Mouse (Mus musculus) embryonic facial prominence, embryonic 14.5 days (tissue): ENCODE measurements around the gene Pde11a. TPM values are rescaled to one million over a fixed set of nuclear protein-coding genes. Genes with fewer than 3 reads are reported as not detected.
A peak's percentile ranks its signal among the peaks of the same experiment; 100 is the strongest.

Experiments
- ATAC-seq: fragments of 200-750 bp; cut with Nextera tagmentation; 2 replicates; pipeline ENCODE4 v1.8.0; 2017; ENCODE audit warnings: low read depth, moderate number of reproducible peaks, moderate TSS enrichment
- DNase-seq: peaks from one replicate; pipeline ENCODE4 v3.0.0-alpha.2; 2015; ENCODE audit warnings: low spot score
- H3K27ac ChIP-seq: fragments of 300-500 bp; sonication (generic); replicated peaks from 2 replicates; pipeline ENCODE4 v1.5.1; 2014; ENCODE audit warnings: low read depth, mild to moderate bottlenecking, low read length, moderate library complexity
- H3K27me3 ChIP-seq: fragments of 300-500 bp; sonication (generic); replicated peaks from 2 replicates; pipeline ENCODE4 v1.6.1; 2014; ENCODE audit warnings: low read length; ENCODE audit not compliant: control insufficient read depth, insufficient read depth
- H3K36me3 ChIP-seq: fragments of 300-500 bp; sonication (generic); 2 replicates; pipeline ENCODE4 v1.6.1; 2014; ENCODE audit warnings: low read length, mixed read lengths; ENCODE audit not compliant: control insufficient read depth, insufficient read depth
- H3K4me1 ChIP-seq: fragments of 300-500 bp; sonication (generic); 2 replicates; pipeline ENCODE4 v1.6.1; 2014; ENCODE audit warnings: antibody characterized with exemption, low read length; ENCODE audit not compliant: control insufficient read depth, insufficient read depth
- H3K4me2 ChIP-seq: fragments of 300-500 bp; sonication (generic); 2 replicates; pipeline ENCODE4 v1.6.1; 2014; ENCODE audit warnings: low read depth, mild to moderate bottlenecking, low read length, moderate library complexity, mixed read lengths
- H3K4me3 ChIP-seq: fragments of 300-500 bp; sonication (generic); 2 replicates; pipeline ENCODE4 v1.5.1; 2014; ENCODE audit warnings: low read depth, mild to moderate bottlenecking, low read length
- H3K9ac ChIP-seq: fragments of 300-500 bp; sonication (generic); 2 replicates; pipeline ENCODE4 v1.6.1; 2014; ENCODE audit warnings: low read depth, mild to moderate bottlenecking, low read length, moderate library complexity, mixed read lengths
- H3K9me3 ChIP-seq: fragments of 300-500 bp; sonication (generic); 2 replicates; pipeline ENCODE4 v1.6.1; 2016; ENCODE audit warnings: low read length; ENCODE audit not compliant: control insufficient read depth
- WGBS: fragments of 180-500 bp; shearing (Covaris S2); extraction: QIAGEN DNeasy Blood & Tissue Kit; methylation state at CpG from one replicate; pipeline ENCODE4 v1.1.7; 2014; 5-methylcytosine and 5-hydroxymethylcytosine counted together
- polyA plus RNA-seq: library from polyadenylated mRNA; unstranded; fragments of >200 nt; fragmentation: Nextera tagmentation; extraction: Ambion mirVana; gene quantifications from 2 replicates; pipeline ENCODE4 v1.2.1, GENCODE M21; 2014

Pde11a gene
- polyA plus RNA-seq, 1 experiment from 2014 or later = 0.21 TPM

DNA sequence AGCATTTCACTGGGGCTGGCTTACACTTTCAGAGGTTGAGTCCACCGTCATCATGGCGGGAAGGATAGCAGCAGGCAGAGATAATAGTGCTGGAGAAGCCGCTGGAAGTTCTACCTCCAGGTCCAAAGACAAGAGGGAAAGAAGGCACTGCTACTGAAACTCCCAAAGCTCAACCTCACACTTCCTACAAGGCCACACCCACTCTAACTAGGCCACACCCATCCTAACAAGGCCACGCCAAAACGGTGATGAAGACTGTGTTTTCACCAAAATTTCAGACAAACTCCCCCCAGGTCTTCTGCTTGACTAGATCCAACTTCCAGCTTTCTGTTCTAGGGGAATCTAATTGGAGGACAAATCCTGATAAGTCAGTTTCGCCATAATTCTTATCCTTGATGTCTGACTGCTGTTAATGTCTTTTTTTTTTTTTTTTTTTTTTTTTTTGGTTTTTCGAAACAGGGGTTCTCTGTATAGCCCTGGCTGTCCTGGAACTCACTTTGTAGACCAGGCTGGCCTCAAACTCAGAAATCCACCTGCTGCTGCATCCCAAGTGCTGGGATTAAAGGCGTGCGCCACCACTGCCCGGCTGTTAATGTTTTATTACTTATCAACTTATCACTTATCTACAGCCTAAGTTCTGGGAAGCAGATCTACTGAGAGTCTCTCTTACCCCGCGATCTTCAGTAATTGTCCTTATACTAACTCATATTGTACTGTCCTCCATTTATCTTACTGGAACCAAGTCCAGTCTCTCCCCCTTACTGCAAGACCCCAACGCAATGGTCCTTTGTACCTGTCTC, 30.5 kb upstream of the Pde11a start:
- DNase-seq (no peak), ATAC-seq (no peak)
- Histone ChIP-seq H3K9me3 (no peaks in the 10 kb centered on the region), H3K27me3 (no peaks in the 10 kb centered on the region), H3K27ac (no peak overlapping the region), H3K9ac (peak overlapping the region; percentile 8; the same call in 1 of the 2 replicates), H3K36me3 (peaks cover 12% of the 10 kb centered on the region; the same call in 1 of the 2 replicates), H3K4me1 (peaks cover 6% of the 10 kb centered on the region; the same call in 1 of the 2 replicates), H3K4me2 (no peak overlapping the region), H3K4me3 (no peak overlapping the region)
- 74% methylated on average over 12 of the region's 13 CpGs for WGBS

DNA sequence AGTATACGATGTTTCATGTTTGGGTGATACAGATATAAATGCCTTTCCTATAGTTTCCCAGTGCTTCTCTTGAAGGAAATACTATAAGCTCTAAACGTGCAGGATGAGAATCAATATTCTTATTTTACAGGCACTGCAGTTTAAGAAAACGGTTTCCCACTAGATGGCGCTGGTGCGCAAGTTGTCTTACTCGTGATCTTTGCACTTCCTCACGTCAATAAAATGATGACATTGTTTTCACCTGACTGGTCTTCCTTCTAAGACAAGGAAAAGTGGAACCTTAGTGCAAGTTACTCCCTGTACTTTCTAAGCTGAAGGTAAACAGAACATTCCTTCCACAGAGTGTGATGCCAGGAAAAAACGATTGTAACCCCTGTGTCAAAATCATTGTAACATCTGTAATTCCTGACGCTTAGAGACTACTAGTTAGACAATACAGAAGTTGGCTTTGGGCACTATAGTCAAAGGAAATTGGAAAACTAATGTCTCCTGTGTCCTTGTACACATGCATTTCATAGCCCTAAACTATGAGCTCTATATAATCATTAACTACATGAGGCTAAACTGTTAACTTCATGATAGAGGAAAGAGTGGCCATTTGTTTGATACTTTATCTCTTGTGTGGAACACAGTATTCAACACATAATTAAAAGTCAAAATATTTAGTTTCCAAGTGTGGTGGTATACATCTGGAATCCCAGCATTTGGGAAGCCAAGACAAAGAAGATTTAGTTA, 28.8 kb upstream of the Pde11a start:
- Histone ChIP-seq H3K4me3 (no peak overlapping the region), H3K36me3 (no peaks in the 10 kb centered on the region), H3K9me3 (no peaks in the 10 kb centered on the region), H3K27ac (no peak overlapping the region), H3K9ac (no peak overlapping the region), H3K4me1 (peaks cover 6% of the 10 kb centered on the region; the same call in 1 of the 2 replicates), H3K4me2 (no peak overlapping the region), H3K27me3 (no peaks in the 10 kb centered on the region)
- DNase-seq (peak; percentile 89), ATAC-seq (no peak)
- 17% methylated on average over 9 of the region's 9 CpGs for WGBS

DNA sequence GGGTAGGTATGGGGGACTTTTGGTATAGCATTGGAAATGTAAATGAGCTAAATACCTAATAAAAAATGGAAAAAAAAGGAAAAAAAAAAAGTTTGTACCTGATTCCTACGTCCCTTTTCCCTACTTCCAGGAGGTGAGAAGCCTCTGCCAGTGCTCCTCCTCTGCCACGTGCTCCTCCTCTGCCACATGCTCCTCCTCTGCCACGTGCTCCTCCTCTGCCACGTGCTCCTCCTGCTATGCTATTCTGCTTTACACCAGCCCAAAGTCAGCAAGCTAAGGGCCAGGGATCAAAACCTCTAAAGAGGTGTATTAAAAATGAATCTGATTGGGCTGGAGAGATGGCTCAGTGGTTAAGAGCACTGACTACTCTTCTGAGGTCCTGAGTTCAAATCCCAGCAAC, 27.2 kb upstream of the Pde11a start:
- Histone ChIP-seq H3K27ac (no peak overlapping the region), H3K4me3 (no peak overlapping the region), H3K4me1 (peaks cover 2% of the 10 kb centered on the region; the same call in 1 of the 2 replicates), H3K4me2 (no peak overlapping the region), H3K9ac (no peak overlapping the region), H3K27me3 (no peaks in the 10 kb centered on the region), H3K9me3 (no peaks in the 10 kb centered on the region), H3K36me3 (no peaks in the 10 kb centered on the region)
- DNase-seq (no peak), ATAC-seq (no peak)
- WGBS = 69% methylated on average over 4 of the region's 4 CpGs

DNA sequence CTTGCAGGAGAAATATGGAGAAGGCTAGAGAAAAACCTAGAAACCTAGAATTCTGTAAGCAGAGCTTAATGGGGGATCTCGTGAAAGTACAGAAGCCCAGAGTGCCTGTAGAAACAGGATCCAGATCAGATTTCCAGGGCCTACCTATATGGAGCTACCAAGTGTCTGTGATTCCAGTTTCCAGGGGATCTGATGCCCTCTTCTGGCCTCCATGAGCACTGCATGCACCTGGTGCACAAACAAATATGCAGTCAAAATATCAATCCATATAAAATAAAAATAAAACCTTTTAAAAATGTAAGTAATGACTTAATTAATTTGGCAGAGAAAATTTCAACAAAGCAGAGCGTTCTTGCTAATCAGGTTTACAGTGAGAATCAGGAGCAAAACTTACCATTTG, 23.5 kb upstream of the Pde11a start:
- no peaks in the 10 kb centered on the region for H3K36me3 ChIP-seq
- H3K4me1 ChIP-seq = no peaks in the 10 kb centered on the region
- DNase-seq = no peak
- no peak overlapping the region for H3K4me3 ChIP-seq
- 42% methylated on average over 2 of the region's 2 CpGs for WGBS
- no peak for ATAC-seq
- no peaks in the 10 kb centered on the region for H3K27me3 ChIP-seq
- H3K4me2 ChIP-seq = no peak overlapping the region
- no peak overlapping the region for H3K9ac ChIP-seq
- H3K9me3 ChIP-seq = no peaks in the 10 kb centered on the region
- no peak overlapping the region for H3K27ac ChIP-seq

DNA sequence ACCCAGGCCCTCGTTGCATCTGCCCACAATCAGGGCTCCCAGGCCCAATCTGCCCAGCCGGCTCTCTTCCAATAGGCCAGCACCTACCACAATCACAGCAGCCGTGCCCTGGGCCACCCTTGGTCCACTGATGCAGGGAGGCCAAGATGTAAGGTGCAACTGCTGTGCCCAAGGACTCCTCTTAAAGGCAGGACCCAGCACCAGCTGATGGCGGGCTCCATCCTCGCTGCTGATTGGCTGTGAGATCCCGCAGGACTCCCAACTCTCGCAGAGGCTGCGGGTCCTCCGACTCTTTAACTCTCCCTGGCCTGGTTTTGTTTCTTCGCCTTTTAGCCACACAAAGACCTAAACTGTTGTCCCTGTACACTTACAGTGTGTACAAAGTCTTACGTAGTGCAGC, 21.7 kb upstream of the Pde11a start, which contains the start of gene Cyct:
Gene Cyct (minus strand): TSS at position 225 of the 400 bp plus-strand sequence.
- DNase-seq = no peak
- H3K4me1 ChIP-seq = no peaks in the 10 kb centered on the region
- no peak for ATAC-seq

DNA sequence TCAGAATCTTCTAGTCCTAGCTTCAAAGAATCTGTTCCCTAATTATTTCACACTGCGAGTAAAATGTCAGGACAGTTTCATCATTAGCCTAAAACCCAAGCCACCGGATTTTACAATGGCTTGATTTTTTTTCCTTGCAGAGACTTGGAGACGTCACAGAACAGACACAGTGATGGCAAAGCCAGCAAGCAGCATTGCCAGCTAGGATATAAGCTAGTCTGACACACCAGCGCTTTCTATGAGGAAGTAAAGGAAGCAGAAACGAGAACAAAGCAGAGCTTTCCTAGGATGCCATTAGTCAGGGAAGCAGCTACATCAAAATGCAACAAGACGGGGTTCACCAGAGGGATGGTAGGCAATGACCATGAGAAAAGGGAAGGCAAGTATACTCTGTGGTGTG, 9.3 kb upstream of the Pde11a start:
- 72% methylated on average over 6 of the region's 6 CpGs for WGBS
- no peaks in the 10 kb centered on the region for H3K27me3 ChIP-seq
- no peaks in the 10 kb centered on the region for H3K9me3 ChIP-seq
- no peak overlapping the region for H3K27ac ChIP-seq
- no peak overlapping the region for H3K4me3 ChIP-seq
- ATAC-seq = no peak
- H3K36me3 ChIP-seq = no peaks in the 10 kb centered on the region
- no peak overlapping the region for H3K9ac ChIP-seq
- no peaks in the 10 kb centered on the region for H3K4me1 ChIP-seq
- DNase-seq = no peak
- no peak overlapping the region for H3K4me2 ChIP-seq

More for the DNA sequence above, 21.7 kb upstream of the Pde11a start, which contains the start of gene Cyct:
- Histone ChIP-seq H3K9me3 (no peaks in the 10 kb centered on the region), H3K27ac (no peak within 1 kb of the TSS), H3K27me3 (no peaks in the 10 kb centered on the region), H3K9ac (no peak within 1 kb of the TSS), H3K36me3 (no peaks in the 10 kb centered on the region), H3K4me2 (no peak within 1 kb of the TSS), H3K4me3 (no peak within 1 kb of the TSS)
- 83% methylated on average over 11 of the region's 11 CpGs for WGBS

DNA sequence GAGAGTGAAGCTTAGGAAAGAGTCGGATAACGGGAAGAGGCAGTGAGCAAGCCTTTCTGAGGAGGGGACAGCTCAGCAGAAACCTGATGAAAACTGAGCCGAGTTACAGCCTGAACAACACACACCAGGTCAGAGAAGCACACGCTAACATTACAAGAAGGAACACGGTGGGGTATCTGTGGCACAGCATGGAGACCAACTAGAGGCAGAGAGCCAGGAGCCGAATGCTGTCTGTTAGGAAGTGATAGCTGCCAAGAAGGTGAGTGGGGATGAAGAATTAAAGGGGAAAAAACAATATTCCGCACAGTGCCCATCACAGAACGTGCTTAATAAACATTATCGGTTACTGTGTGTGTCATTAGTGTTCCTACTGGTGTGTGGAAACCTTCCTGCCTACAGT, 3.6 kb upstream of the Pde11a start:
- ATAC-seq (no peak), DNase-seq (no peak)
- Histone ChIP-seq H3K4me2 (no peak overlapping the region), H3K4me1 (no peaks in the 10 kb centered on the region), H3K36me3 (no peaks in the 10 kb centered on the region), H3K9me3 (no peaks in the 10 kb centered on the region), H3K9ac (no peak overlapping the region), H3K27me3 (peaks cover 10% of the 10 kb centered on the region; the same call in 1 of the 2 replicates), H3K4me3 (no peak overlapping the region), H3K27ac (no peak overlapping the region)
- WGBS = 80% methylated on average over 9 of the region's 9 CpGs

DNA sequence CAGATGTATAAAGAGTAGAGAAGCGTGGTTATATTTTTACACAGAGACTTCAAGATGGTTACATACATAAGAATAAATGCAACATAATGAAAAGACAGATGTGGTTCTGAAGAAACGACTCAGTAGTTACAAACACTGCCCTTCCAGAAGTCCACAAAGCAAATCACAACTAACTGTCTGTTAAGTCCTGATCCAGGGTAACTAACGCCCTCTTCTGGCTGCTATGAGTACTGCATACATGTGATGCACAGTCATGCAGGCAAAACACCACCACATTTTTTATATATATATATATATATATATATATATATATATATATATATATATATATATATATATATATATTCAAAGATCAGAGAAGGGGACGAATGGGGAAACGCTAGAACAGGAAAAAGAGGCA, 4.0 kb downstream of the Pde11a start:
- H3K9ac ChIP-seq = no peak overlapping the region
- peaks cover 10% of the 10 kb centered on the region; the same call in 1 of the 2 replicates for H3K27me3 ChIP-seq
- no peaks in the 10 kb centered on the region for H3K9me3 ChIP-seq
- no peak overlapping the region for H3K4me2 ChIP-seq
- no peak overlapping the region for H3K27ac ChIP-seq
- WGBS = 76% methylated on average over 5 of the region's 5 CpGs
- H3K36me3 ChIP-seq = no peaks in the 10 kb centered on the region
- no peaks in the 10 kb centered on the region for H3K4me1 ChIP-seq
- no peak overlapping the region for H3K4me3 ChIP-seq
- ATAC-seq (no peak), DNase-seq (no peak)
